Mouse (Mus musculus) heart, adult 11 months (tissue): ENCODE measurements around the gene Fbxw17.
"Not testable (repeated sequence)": the region's sequence is repeated elsewhere in the genome, so short reads cannot be mapped to it uniquely, and the experiment has no call there.

Experiments used
- DNase-seq: peaks from one replicate; pipeline ENCODE4 v3.0.0; 2022

The Fbxw17 gene

GRCm38 (mm10) chr13:50417389-50418183 is at the start of gene Fbxw17:
Gene Fbxw17 (plus strand): TSS chr13:50417864.
- DNase-seq: peak; percentile 98

GRCm38 (mm10) chr13:50372934-50373705 is 44.5 kb upstream of the Fbxw17 start:
- DNase-seq: peak; percentile 37

DNA sequence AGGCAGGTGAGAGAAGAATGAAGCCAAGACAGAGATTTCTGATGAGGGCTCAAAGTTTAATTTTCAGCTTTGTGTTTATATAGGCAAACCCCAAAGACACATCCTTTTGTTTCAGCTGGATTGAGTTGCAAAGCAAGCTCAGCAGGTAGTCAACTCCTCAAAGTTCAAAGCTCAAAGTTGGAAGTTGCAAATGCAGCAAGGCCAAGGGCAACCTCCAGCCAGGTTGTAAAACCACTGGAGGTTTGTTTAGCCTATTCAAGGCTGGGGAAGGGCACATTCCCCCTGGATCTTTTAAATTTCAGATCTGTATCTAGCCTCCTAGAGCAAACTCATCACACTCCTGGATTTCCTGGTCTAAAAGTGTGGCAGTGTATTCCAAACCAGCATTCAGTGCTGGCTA is 28.5 kb upstream of the Fbxw17 start:
- DNase-seq: not testable (repeated sequence)

DNA sequence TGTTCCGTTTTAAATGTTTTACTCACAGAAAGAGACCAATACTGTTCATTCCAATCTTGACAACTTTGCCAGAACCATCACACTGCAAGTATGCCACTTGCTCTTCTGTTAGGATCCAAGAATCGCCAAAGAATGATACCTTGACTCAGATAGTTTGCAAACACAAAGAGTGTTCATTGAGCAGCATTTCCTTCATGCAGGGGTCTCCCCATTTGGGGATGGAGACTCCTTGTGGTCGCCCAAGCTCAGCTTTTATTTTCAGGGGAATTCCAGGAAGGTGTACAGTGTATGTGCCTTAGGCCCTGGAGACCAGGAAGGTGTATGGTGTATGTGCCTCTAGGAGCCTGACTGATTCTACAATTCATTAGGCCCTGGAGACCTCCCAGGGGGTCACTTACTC is 757 bp downstream of the Fbxw17 start:
- no peak for DNase-seq

GRCm38 (mm10) chr13:50423625-50424209 is 6.1 kb downstream of the Fbxw17 start:
- DNase-seq: no peak

DNA sequence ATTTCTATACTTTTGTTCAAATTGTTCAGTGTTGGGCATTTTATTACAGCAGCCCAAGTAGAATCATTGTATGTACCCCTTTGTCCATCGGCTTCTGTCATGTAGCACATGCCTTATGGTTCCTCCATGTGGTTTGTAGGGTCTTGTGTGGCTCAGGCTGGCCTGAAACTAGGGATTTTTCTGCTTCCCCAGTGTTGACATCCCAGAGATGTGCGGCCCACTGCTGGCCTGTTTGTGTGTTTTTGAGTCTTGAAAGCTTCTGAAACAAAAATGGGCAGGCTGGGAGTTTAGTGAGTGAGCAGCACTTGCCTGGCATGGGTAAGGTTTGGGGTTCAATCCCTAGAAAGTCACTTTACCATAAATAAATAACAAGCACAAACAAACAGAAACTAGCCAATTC is 6.9 kb downstream of the Fbxw17 start:
- no peak for DNase-seq

DNA sequence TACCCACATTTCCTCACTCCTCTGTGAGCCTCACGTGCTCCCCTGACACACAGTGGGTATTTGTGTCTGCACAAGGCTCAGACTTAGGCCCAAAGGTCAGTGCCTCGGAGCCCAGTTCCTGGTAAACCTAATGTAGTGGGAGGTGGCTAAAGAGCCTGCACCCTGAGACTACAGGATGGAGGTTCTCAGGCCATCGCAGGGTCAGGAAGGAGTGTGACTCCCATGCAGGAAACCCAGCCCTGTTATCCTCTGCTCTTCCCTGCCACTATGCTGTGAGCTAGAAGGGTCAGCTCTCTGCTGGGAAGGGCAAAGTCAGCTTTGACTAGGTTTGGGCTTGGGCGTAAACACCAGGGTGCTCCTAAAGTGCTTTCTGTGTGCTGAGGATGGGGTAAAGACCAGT is 9.0 kb downstream of the Fbxw17 start:
- DNase-seq: peak; percentile 68

GRCm38 (mm10) chr13:50443812-50444211 is 26.1 kb downstream of the Fbxw17 start, which contains the start of gene Gm47429:
Gene Gm47429 (minus strand): TSS chr13:50443912.
- DNase-seq: peak; percentile 66

GRCm38 (mm10) chr13:50445261-50445660 is 27.6 kb downstream of the Fbxw17 start:
- DNase-seq: peak; percentile 21

DNA sequence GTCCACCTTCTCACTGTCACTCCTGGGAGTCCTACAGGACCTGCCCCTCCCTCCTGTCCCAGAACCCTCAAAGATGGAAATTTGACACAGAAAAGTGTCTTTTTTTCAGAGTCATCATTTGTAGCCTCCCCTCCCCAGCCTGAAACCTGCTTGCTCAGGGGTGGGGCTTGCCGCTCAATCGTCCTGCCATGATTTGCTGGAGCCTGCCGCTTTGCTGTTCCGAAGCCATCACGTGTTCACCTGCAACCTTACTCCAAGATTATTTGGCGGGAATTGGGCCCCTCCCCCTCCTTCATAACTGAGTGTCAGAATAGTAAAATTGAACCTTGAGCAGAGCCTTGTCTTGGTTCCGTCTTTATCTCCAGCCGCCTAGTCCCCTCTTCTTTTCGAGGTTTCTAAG is 34.6 kb downstream of the Fbxw17 start:
- peak; percentile 68 for DNase-seq

GRCm38 (mm10) chr13:50453426-50453825 is 35.8 kb downstream of the Fbxw17 start:
- no peak for DNase-seq

GRCm38 (mm10) chr13:50460433-50460832 is 42.8 kb downstream of the Fbxw17 start:
- peak; percentile 29 for DNase-seq

- DNase-seq: no peak
These were observed 47.2 kb downstream of the Fbxw17 start for GRCm38 (mm10) chr13:50464621-50465562.

GRCm38 (mm10) chr13:50467007-50467406 is 49.3 kb downstream of the Fbxw17 start, which contains the start of gene Nutm2:
Gene Nutm2 (plus strand): TSS chr13:50467307.
- DNase-seq: no peak
